Mouse (Mus musculus) ovary, postnatal 14 days (tissue): ENCODE data around the gene Trim43a.
A peak's percentile ranks its signal among the peaks of the same experiment; 100 is the strongest.
"Not testable (repeated sequence)": the region's sequence is repeated elsewhere in the genome, so short reads cannot be mapped to it uniquely, and the experiment has no call there.

Experiments
- DNase-seq: peaks from one replicate; pipeline ENCODE4 v3.0.0; 2022; ENCODE audit warnings: low spot score

Gene Trim43a

GRCm38 (mm10) chr9:88580591-88580990, at the start of gene Trim43a:
TSS of gene Trim43a (plus strand) at chr9:88580891.
- not testable (repeated sequence) for DNase-seq

- no peak for DNase-seq
These were observed 46.6 kb upstream of the Trim43a start for GRCm38 (mm10) chr9:88534093-88534492.

- DNase-seq: no peak
These were observed 41.0 kb upstream of the Trim43a start for GRCm38 (mm10) chr9:88539546-88540224.

GRCm38 (mm10) chr9:88542816-88543215, 37.9 kb upstream of the Trim43a start:
- DNase-seq: no peak

- no peak for DNase-seq
These were observed 35.2 kb upstream of the Trim43a start for GRCm38 (mm10) chr9:88545534-88545933.

- peak; percentile 27 for DNase-seq
These were observed 34.5 kb upstream of the Trim43a start for GRCm38 (mm10) chr9:88546166-88546565.

GRCm38 (mm10) chr9:88546657-88547056, 34.0 kb upstream of the Trim43a start:
- no peak for DNase-seq

- DNase-seq: no peak
These were observed 33.4 kb upstream of the Trim43a start for GRCm38 (mm10) chr9:88547270-88547669.

GRCm38 (mm10) chr9:88547851-88548613, 32.7 kb upstream of the Trim43a start, which contains the start of gene Zfp949:
TSS of gene Zfp949 (plus strand) at chr9:88548020.
- peak; percentile 48 for DNase-seq

- no peak for DNase-seq
These were observed 32.1 kb upstream of the Trim43a start for GRCm38 (mm10) chr9:88548614-88548945.

GRCm38 (mm10) chr9:88553071-88553470, 27.6 kb upstream of the Trim43a start:
- no peak for DNase-seq

GRCm38 (mm10) chr9:88558146-88558545, 22.5 kb upstream of the Trim43a start:
- DNase-seq: no peak

- not testable (repeated sequence) for DNase-seq
These were observed 19.2 kb upstream of the Trim43a start for GRCm38 (mm10) chr9:88561476-88561875.

- DNase-seq: not testable (repeated sequence)
These were observed 10.2 kb upstream of the Trim43a start for GRCm38 (mm10) chr9:88570471-88570870.

- not testable (repeated sequence) for DNase-seq
These were observed 13.0 kb downstream of the Trim43a start for GRCm38 (mm10) chr9:88593708-88594107.

GRCm38 (mm10) chr9:88599206-88600162, 18.8 kb downstream of the Trim43a start:
- DNase-seq: peak; percentile 100

GRCm38 (mm10) chr9:88625803-88626514, 45.3 kb downstream of the Trim43a start:
- not testable (repeated sequence) for DNase-seq

- DNase-seq: not testable (repeated sequence)
These were observed 57.4 kb downstream of the Trim43a start for GRCm38 (mm10) chr9:88638125-88638524.
